Mouse (Mus musculus): ENCODE results near the gene Tmem9. TPM values are rescaled to one million over a fixed set of nuclear protein-coding genes. Genes with fewer than 3 reads are reported as not detected.

Tmem9 gene
- polyA plus RNA-seq, 1 experiment from 2014 or later = 143 TPM

Other genes with a start within 250 kb of the Tmem9 start
- 16.4 and 17.4 TPM in 2 replicates for gene Phlda3, start 242.0 kb upstream of the Tmem9 start, polyA plus RNA-seq (2014; fragmentation: Nextera tagmentation; extraction: Ambion mirVana)
- 0.39 TPM in 1 of 2 replicates, not detected in the other for gene Tnni1, start 228.7 kb upstream of the Tmem9 start, polyA plus RNA-seq (2014; fragmentation: Nextera tagmentation; extraction: Ambion mirVana)
- 0.19 and 0.24 TPM in 2 replicates for gene Lad1, start 189.6 kb upstream of the Tmem9 start, polyA plus RNA-seq (2014; fragmentation: Nextera tagmentation; extraction: Ambion mirVana)
- gene Tnnt2, start 171.8 kb upstream of the Tmem9 start, polyA plus RNA-seq (2014; fragmentation: Nextera tagmentation; extraction: Ambion mirVana) = 0.37 and 0.62 TPM in 2 replicates
- gene Pkp1, start 88.9 kb upstream of the Tmem9 start, polyA plus RNA-seq (2014; fragmentation: Nextera tagmentation; extraction: Ambion mirVana) = not detected in 2 replicates
- not detected in 2 replicates for gene Igfn1, start 1.8 kb upstream of the Tmem9 start, polyA plus RNA-seq (2014; fragmentation: Nextera tagmentation; extraction: Ambion mirVana)
- gene Ascl5, start 42.7 kb downstream of the Tmem9 start, polyA plus RNA-seq (2014; fragmentation: Nextera tagmentation; extraction: Ambion mirVana) = not detected in 2 replicates
- gene Cacna1s, start 44.6 kb downstream of the Tmem9 start, polyA plus RNA-seq (2014; fragmentation: Nextera tagmentation; extraction: Ambion mirVana) = 0.08 and 0.46 TPM in 2 replicates
- gene Kif21b, start 123.2 kb downstream of the Tmem9 start, polyA plus RNA-seq (2014; fragmentation: Nextera tagmentation; extraction: Ambion mirVana) = 52.4 and 61.5 TPM in 2 replicates
- gene Mroh3, start 204.7 kb downstream of the Tmem9 start, polyA plus RNA-seq (2014; fragmentation: Nextera tagmentation; extraction: Ambion mirVana) = not detected in 2 replicates
- 5.2 and 5.9 TPM in 2 replicates for gene Inava, start 226.1 kb downstream of the Tmem9 start, polyA plus RNA-seq (2014; fragmentation: Nextera tagmentation; extraction: Ambion mirVana)

Measured in forebrain, embryonic 14.5 days (tissue).